Mouse (Mus musculus) 3T3-L1 (cell line): ENCODE data around the gene Emc9.
A peak's percentile ranks its signal among the peaks of the same experiment; 100 is the strongest.

Source experiments
- DNase-seq: peaks from one replicate; pipeline ENCODE4 v3.0.0-alpha.2; 2015; ENCODE audit warnings: low read depth, low spot score

Emc9 gene

DNA sequence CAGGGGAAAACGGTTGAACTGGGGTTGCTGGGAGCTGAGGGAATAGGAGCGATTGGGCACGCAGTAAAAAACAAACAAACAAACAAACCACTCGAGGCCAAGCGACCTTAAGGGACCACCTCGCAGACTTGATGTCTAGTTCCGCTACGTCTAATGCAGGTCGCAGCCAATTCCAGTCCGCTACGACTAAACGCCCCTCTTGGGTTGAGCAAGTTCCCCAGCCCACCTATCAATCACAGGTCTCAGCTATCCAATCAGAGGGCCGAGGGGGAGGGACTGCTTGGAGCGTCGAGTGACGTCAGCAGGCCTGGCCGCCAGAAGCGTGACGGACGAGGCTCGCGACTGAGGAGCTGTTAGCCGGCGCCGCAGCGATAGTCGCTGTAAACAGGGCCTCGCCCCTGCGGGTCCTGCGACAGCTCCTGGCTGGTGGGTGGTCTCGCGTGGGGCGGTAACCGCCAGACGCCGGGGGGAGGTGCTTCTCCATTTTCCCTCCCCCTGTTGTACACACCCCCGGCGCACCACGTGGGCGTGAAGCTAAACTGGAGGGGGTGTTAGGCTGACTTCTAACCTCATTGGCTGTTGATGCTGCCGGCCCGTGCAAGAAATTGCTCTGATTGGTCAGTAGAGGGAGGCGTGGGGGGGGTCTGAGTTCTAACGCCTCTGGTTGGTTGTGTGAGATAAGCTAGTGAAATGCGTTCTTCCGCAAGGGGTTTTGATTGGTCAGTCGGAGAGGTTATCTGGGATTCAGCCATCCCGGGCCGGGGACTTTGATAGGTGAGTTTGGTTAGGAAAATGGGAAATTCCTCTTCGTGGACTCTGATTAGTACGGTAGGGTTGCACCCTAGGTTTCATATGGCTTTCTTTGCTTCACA is 24.7 kb downstream of the Emc9 start, which contains the start of gene A730061H03Rik:
A730061H03Rik (minus strand) TSS at position 205 of the 872 bp plus-strand sequence.
- DNase-seq, result peak; percentile 97

DNA sequence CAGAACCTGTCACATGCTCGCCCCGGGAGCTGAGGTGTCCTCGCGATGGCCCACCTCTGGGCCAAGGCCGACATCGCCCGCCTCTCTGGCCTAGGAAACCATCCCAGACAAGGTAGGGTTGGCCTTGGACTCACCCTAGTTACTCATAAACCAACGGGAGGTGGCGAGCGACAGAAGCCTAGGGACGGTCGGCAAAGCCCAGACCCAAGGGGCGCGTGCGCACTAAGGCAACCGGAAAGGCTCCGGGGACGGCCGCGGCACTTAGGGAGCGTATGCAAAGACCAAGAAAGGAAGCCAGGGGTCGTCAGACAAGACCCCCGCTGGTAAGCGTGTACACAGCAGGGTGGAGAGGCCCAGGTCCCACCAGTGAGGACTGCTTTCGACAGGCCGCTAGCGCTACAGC is 25.3 kb downstream of the Emc9 start, which contains the start of gene Dcaf11:
Dcaf11 (plus strand) TSS at position 208 of the 403 bp plus-strand sequence.
- DNase-seq, result peak; percentile 85

DNA sequence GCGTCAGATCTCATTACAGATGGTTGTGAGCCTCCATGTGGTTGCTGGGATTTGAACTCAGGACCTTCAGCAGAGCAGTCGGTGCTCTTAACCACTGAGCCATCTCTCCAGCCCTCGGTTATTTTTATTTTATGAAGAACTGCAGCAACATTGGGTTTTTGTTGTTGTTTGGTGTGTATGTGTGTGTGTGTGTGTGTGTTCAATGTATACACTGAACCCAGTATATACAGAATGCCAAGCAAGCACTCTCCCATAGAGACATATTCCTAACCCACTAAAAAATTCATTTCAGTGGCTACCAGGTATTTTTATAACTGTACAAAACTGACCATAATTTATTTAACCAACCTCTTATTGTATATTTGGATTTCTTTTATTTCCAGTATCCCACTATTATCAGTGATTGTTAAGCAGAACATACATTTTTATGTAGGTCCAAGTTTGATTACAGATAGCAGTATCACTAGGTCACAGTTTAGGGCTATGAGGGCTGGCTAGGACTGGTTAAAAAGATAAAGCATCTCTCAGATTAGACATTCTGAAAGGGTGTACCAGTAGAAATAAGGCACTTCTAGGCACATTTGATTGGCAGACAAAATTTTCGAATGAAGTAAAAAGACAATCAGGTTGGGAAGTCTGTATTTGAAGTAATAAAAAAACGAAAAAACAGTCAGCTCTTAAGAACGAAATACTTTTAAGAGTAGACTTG is 26.2 kb downstream of the Emc9 start:
- no peak for DNase-seq

DNA sequence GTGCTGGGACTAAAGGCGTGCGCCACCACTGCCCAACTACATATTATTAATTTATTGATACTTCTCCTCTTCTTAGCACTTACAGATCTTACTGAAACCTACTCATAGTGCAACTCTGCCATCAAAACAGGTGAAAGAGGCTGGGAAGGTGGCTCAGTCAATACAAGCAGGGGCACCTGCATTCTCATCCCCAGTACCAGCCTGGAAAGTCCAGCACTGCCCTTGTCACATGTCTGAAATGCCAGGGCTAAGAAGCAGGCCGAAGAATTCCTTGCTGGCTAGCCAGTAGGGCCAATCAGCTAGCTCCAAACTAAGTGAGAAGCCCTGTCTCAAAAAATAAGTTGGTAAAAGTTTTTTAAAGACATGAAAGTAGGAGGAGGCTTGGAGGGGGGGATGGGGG is 27.5 kb downstream of the Emc9 start:
- DNase-seq, result no peak

DNA sequence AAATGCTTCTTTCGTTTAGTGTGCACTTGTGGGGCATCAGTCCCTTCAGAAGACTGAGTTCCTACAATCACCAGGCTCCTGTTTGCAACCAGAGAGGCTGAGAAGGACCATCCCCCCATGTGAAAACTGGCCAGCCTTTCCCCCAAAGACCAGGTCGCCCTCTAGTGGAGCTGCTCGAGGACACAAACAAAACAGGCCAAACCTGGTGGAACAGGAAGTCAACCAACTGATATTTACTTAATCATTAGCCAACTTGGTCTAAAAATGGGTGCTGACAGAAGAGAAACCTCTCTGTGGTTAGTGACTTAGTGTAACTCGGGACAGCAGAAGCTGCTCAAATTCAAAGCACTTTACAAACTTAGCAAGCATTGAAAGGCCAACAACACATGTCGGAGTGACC is 28.1 kb downstream of the Emc9 start:
- DNase-seq, result peak; percentile 79

DNA sequence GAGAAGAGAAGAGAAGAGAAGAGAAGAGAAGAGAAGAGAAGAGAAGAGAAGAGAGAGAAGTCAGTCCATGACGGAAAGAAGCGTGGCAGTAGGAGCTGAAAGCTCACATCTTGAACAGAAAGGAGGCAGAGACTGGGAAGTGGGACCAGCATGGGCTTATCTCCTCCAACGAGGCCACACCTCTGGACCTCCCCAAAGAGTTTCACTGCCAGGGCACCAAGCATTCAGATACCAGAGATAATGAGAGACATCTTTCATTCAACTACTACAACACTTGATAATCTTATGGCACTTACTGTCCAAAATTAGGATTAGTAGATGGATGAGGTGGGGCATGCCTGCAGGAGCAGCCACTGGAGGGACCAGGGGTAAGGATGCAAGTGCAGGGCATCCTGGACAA is 29.3 kb downstream of the Emc9 start:
- no peak for DNase-seq

DNA sequence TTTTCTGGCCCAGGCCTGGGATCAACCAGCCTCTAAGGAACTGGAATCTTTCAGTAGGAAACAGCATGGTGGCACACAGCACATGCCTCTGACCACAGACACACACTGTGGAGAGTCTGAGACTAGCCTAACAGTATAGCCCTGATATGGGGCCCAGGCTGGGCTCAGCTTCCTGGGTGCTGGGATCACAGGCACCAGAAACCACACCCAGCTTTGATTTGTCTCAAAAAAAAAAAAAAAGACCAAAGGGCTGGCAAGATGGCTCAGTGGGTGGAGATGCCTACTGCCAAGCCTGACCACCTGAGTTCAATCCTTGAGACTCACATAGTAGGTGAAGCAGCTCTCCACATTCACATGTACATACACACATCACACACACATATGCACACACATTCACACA is 30.5 kb downstream of the Emc9 start:
- no peak for DNase-seq

DNA sequence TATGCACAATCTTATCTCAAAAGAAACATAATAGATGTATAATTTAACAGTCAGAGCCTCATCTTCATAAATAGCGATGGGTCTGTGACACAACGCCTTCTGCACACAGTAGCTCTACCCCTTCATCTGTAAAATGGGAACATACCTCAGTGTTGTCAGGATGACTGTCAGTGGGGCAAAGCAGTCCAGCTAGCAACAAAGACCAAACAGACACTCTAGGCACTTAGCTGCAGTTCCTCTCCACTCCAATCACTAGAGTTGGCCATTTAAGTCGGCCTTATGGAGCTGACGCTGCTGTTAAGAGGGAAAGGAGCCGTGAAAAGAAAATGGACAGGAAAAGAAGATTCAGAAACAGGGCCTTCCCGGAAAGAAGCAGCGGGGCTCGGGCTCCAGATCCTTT is 33.3 kb downstream of the Emc9 start:
- no peak for DNase-seq

DNA sequence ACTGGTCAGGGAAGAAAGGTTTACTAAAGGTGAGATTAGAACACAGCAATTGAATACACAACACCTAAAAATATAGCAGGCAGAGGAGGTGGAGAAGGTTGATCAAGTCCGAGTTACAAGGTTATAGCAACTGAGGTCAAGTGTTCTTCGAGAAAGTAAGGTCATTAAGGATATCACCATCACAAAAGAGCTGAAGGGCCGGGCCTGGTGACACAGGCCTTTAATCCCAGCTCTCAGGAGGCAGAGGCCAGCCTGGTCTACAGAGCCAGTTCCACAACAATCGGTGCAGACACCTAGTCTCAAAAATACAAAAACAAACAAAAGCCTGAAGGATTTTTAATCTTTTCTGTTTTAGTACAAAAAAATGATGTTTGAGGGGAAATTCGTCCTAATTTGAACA is 33.8 kb downstream of the Emc9 start:
- no peak for DNase-seq

DNA sequence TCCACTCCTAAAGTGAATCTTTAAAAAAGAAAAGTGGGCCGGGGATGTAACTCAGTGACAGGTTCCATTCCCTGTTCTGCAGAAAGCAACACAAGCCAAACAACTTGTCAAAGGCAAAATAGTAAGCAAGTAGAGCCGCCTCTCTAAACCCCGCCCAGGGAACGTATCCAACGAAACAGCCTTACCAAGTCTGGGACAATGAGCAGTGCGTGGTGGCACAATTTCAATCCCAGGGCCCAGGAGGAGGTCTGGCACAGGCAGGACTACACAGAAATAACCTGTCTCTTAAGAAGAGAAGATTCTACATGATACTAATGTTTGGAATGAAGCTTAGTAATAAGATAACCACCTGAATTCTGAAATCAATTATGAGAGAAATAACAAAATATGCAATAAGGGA is 34.9 kb downstream of the Emc9 start:
- DNase-seq, result no peak

DNA sequence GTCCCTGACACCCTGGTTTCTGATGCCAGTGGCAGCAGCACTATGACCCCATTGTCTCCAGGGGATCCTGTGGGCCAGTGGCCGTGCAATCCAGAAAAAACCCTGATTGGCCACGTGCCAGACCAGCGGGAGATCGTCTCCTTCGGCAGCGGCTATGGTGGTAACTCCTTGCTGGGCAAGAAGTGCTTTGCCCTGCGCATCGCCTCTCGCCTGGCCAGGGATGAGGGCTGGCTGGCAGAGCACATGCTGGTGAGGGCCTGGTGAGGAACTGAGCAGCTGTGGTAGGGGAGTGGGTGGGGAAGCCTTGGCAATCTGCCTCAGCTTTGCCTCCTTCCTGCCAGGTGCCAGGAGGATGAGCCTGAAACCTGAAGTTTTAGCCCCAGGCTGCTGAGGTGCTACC is 40.8 kb downstream of the Emc9 start:
- DNase-seq, result no peak

DNA sequence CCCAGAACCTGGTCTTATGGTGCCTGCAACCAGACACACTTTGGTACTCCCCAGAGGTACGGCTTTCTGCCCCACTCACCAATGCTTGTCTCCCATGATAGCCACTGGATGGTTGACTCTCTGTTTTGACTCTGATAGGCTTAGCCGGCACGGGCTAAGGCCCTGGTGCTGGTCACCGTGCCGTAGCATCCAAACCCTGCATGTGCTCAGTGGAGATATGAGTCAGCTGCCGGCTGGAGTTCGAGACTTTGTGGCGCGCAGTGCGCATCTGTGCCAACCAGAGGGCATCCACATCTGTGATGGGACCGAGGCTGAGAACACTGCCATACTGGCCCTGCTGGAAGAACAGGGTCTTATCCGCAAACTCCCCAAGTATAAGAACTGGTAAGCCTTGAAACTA is 42.8 kb downstream of the Emc9 start:
- DNase-seq, result no peak

DNA sequence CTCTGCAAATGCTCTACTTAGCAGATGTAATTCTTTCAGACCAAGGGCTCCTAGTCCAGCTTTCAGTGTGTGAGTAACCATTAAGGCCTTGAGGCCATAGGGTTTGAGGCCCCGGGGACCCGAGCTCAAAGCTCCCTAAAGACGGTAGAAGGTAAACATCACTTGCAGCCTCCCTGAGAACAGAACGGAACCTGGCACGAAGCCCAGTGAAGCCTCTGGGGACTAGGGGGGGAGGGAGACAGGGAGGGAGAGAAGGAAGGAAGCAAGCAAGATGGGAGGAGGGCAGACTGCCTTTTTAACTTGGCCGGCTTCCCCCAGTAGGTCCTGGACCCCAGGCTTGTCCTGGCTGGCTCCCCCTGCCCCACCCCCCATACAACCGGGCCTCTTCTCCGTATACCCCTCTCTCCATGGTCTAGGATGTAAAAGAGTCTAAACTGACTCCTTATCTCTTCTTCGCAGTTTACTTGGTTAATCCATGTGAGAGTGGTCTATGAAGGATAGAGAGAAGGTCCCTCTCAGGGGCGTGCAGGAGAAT is 44.2 kb downstream of the Emc9 start:
- DNase-seq, result peak; percentile 78

DNA sequence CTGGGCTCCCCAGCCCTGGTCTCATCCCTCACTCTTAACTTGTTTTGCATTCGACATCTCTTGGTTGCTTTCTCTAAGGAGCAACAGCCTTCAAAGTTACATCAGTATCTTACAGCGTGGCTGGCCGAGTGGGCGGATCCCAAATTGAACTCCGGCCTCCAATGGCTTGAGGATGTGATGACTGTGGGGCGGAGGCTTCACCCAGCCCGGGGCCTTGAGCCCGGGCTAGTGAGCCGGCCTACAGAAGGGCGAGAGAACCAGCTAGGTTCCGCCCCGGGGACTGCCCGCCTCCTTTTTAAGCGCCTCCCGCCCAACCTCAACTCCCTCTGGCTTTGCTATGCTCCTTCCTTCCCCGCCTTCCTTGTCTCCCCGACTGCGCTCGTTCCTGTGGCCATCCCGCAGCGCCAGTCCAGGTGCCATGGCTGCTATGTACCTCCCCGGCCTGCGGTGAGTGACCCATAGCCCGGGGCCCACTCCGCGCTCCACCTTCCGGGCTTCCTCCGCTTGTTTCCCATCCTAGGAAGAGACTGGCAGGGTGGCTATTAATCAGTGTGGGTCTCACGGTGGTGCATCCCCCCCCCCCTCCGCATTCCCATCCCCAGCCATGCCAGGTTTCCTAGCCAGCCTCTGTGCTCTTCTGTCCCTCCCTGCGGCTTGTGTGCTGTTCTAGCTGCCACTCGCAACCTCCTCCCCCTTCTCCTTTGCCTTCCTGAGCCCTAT is 44.9 kb downstream of the Emc9 start, which contains the start of gene Pck2:
Pck2 (plus strand) TSS at position 200 of the 720 bp plus-strand sequence.
- DNase-seq, result peak; percentile 95

DNA sequence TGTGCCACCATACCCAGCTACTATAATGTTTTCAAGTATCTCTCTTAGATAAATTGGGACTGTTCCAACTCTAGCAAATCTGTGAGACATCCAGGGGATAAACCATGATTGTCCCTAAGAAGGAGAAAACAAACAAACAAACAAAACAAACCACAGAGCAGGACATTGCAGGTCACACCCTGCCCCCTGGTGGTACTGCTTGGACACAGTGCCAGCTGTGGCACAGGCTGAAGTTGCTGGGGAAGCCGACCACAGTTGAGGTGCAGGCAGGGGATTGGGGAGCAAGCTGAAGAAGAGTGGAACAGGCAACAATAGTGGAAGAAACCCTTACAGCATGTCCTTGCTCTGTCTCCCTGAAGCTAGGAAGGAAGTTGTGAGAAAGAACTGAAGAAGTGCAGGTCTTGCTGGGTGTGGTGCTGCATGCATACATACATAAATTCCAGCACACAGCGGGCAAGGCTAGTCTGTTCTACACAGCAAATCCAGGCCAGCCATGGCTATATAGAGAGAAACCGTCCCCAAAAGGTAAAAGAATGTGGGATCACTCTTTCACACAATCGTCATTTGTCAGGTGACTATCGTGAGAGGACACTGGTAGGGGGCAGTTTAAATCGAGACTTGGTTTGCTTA is 48.9 kb downstream of the Emc9 start:
- peak; percentile 38 for DNase-seq
